Mouse (Mus musculus): Measurements from ENCODE around the gene Jade1. TPM values are rescaled to one million over a fixed set of nuclear protein-coding genes. Genes with fewer than 3 reads are reported as not detected.
A peak's percentile ranks its signal among the peaks of the same experiment; 100 is the strongest.

Gene Jade1
- polyA plus RNA-seq, 1 experiment = 201 TPM

- no peak overlapping the region for H3K4me3 ChIP-seq (ENCODE audit: low read depth, low read length)
- TF ChIP-seq POLR2A (IDR thresholded peaks at IDR 0.05; ENCODE audit: insufficient read depth, low read length) (no peak), CTCF (IDR thresholded peaks at IDR 0.05; ENCODE audit: low read depth, low read length) (peak; percentile 42)
- no peak overlapping the region for H3K27ac ChIP-seq (ENCODE audit: insufficient read depth, low read length)
- H3K4me1 ChIP-seq (ENCODE audit: control insufficient read depth, insufficient read depth, low read length) = no peaks in the 10 kb centered on the region
- H3K9ac ChIP-seq (ENCODE audit: low read depth, poor library complexity, severe bottlenecking) = no peak overlapping the region
- no peaks in the 10 kb centered on the region for H3K36me3 ChIP-seq (ENCODE audit: control insufficient read depth, insufficient read depth, low read length, poor library complexity, severe bottlenecking)
- no peaks in the 10 kb centered on the region for H3K27me3 ChIP-seq (ENCODE audit: control insufficient read depth, insufficient read depth, low read length, poor library complexity, severe bottlenecking)
- no peaks in the 10 kb centered on the region for H3K9me3 ChIP-seq (replicated peaks; ENCODE audit: control insufficient read depth, insufficient read depth, low read length, poor library complexity, severe bottlenecking)
Measured at GRCm38 (mm10) chr3:41541313-41541712, 14.2 kb upstream of the Jade1 start.

DNA sequence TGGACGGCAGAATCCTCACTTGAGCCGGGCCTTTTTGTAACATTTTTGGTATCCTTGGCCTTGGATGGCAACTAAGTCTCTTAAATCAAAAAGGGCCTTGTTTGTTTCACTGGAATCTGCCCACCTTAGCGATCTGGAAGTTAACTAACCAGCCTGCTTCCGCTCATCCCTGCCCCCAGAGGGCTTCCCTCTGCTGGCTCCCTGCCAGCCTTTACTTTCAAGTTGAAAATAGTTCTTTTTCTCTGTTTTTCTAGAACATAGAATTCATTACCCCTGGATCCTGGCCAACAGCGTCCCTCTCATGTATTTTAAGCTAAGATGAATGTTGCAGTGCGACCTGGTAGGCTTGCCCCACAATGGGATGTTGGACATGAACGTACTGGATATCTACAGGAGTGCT, 11.1 kb upstream of the Jade1 start:
- Histone ChIP-seq H3K27me3 (ENCODE audit: control insufficient read depth, insufficient read depth, low read length, poor library complexity, severe bottlenecking) (no peaks in the 10 kb centered on the region), H3K9ac (ENCODE audit: low read depth, poor library complexity, severe bottlenecking) (no peak overlapping the region), H3K36me3 (ENCODE audit: control insufficient read depth, insufficient read depth, low read length, poor library complexity, severe bottlenecking) (no peaks in the 10 kb centered on the region), H3K4me1 (ENCODE audit: control insufficient read depth, insufficient read depth, low read length) (no peaks in the 10 kb centered on the region), H3K4me3 (ENCODE audit: low read depth, low read length) (no peak overlapping the region), H3K9me3 (replicated peaks; ENCODE audit: control insufficient read depth, insufficient read depth, low read length, poor library complexity, severe bottlenecking) (no peaks in the 10 kb centered on the region), H3K27ac (ENCODE audit: insufficient read depth, low read length) (no peak overlapping the region)
- TF ChIP-seq EP300 (IDR thresholded peaks at IDR 0.05; ENCODE audit: insufficient read depth, low read depth, low read length) (no peak), POLR2A (IDR thresholded peaks at IDR 0.05; ENCODE audit: insufficient read depth, low read length) (no peak), CTCF (IDR thresholded peaks at IDR 0.05; ENCODE audit: low read depth, low read length) (no peak)

- no peaks in the 10 kb centered on the region for H3K27me3 ChIP-seq (ENCODE audit: control insufficient read depth, insufficient read depth, low read length, poor library complexity, severe bottlenecking)
- H3K4me1 ChIP-seq (ENCODE audit: control insufficient read depth, insufficient read depth, low read length) = no peaks in the 10 kb centered on the region
- no peak overlapping the region for H3K9ac ChIP-seq (ENCODE audit: low read depth, poor library complexity, severe bottlenecking)
- H3K27ac ChIP-seq (ENCODE audit: insufficient read depth, low read length) = no peak overlapping the region
- H3K4me3 ChIP-seq (ENCODE audit: low read depth, low read length) = no peak overlapping the region
- no peaks in the 10 kb centered on the region for H3K9me3 ChIP-seq (replicated peaks; ENCODE audit: control insufficient read depth, insufficient read depth, low read length, poor library complexity, severe bottlenecking)
- H3K36me3 ChIP-seq (ENCODE audit: control insufficient read depth, insufficient read depth, low read length, poor library complexity, severe bottlenecking) = no peaks in the 10 kb centered on the region
- no peak for TF ChIP-seq POLR2A (IDR thresholded peaks at IDR 0.05; ENCODE audit: insufficient read depth, low read length)
- TF ChIP-seq EP300 (IDR thresholded peaks at IDR 0.05; ENCODE audit: insufficient read depth, low read depth, low read length) = no peak
- no peak for TF ChIP-seq CTCF (IDR thresholded peaks at IDR 0.05; ENCODE audit: low read depth, low read length)
Measured at GRCm38 (mm10) chr3:41547289-41547688, 8.2 kb upstream of the Jade1 start.

GRCm38 (mm10) chr3:41548238-41548637, 7.3 kb upstream of the Jade1 start:
- no peak overlapping the region for H3K9ac ChIP-seq (ENCODE audit: low read depth, poor library complexity, severe bottlenecking)
- H3K27ac ChIP-seq (ENCODE audit: insufficient read depth, low read length) = no peak overlapping the region
- no peaks in the 10 kb centered on the region for H3K4me1 ChIP-seq (ENCODE audit: control insufficient read depth, insufficient read depth, low read length)
- H3K27me3 ChIP-seq (ENCODE audit: control insufficient read depth, insufficient read depth, low read length, poor library complexity, severe bottlenecking) = no peaks in the 10 kb centered on the region
- TF ChIP-seq CTCF (IDR thresholded peaks at IDR 0.05; ENCODE audit: low read depth, low read length) = no peak
- TF ChIP-seq POLR2A (IDR thresholded peaks at IDR 0.05; ENCODE audit: insufficient read depth, low read length) = no peak
- no peak for TF ChIP-seq EP300 (IDR thresholded peaks at IDR 0.05; ENCODE audit: insufficient read depth, low read depth, low read length)
- no peak overlapping the region for H3K4me3 ChIP-seq (ENCODE audit: low read depth, low read length)
- no peaks in the 10 kb centered on the region for H3K36me3 ChIP-seq (ENCODE audit: control insufficient read depth, insufficient read depth, low read length, poor library complexity, severe bottlenecking)
- H3K9me3 ChIP-seq (replicated peaks; ENCODE audit: control insufficient read depth, insufficient read depth, low read length, poor library complexity, severe bottlenecking) = no peaks in the 10 kb centered on the region

DNA sequence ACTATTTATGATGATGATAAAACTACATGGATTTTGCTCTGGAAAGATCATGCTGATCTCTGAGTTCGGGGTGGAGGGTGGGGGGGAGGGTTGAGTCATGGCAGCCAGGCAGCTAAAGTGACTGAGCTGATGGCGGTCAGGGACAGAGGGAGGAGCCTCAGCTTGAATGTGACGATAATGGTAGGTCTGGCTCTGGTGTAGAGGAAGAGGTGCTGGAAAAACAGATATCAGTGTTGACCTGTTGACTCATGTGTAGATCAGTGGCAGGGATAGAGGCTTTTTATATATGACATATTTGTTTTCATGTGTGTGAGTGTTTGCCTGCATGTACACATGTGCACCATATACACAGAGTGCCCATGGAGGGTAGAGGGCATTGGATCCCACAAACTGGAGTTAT, 3.9 kb upstream of the Jade1 start:
- H3K27me3 ChIP-seq (ENCODE audit: control insufficient read depth, insufficient read depth, low read length, poor library complexity, severe bottlenecking) = no peaks in the 10 kb centered on the region

GRCm38 (mm10) chr3:41552777-41553548, 2.6 kb upstream of the Jade1 start:
- TF ChIP-seq EP300 (IDR thresholded peaks at IDR 0.05; ENCODE audit: insufficient read depth, low read depth, low read length) (no peak), CTCF (IDR thresholded peaks at IDR 0.05; ENCODE audit: low read depth, low read length) (no peak), POLR2A (IDR thresholded peaks at IDR 0.05; ENCODE audit: insufficient read depth, low read length) (no peak)
- H3K9ac ChIP-seq (ENCODE audit: low read depth, poor library complexity, severe bottlenecking) = no peak overlapping the region

More for the DNA sequence above, 3.9 kb upstream of the Jade1 start:
- Histone ChIP-seq H3K4me1 (ENCODE audit: control insufficient read depth, insufficient read depth, low read length) (no peaks in the 10 kb centered on the region), H3K9me3 (replicated peaks; ENCODE audit: control insufficient read depth, insufficient read depth, low read length, poor library complexity, severe bottlenecking) (no peaks in the 10 kb centered on the region), H3K4me3 (ENCODE audit: low read depth, low read length) (no peak overlapping the region), H3K27ac (ENCODE audit: insufficient read depth, low read length) (no peak overlapping the region), H3K9ac (ENCODE audit: low read depth, poor library complexity, severe bottlenecking) (no peak overlapping the region), H3K36me3 (ENCODE audit: control insufficient read depth, insufficient read depth, low read length, poor library complexity, severe bottlenecking) (peaks cover 5% of the 10 kb centered on the region)
- TF ChIP-seq POLR2A (IDR thresholded peaks at IDR 0.05; ENCODE audit: insufficient read depth, low read length) = no peak
- TF ChIP-seq EP300 (IDR thresholded peaks at IDR 0.05; ENCODE audit: insufficient read depth, low read depth, low read length) = no peak

More at GRCm38 (mm10) chr3:41552777-41553548, 2.6 kb upstream of the Jade1 start:
- Histone ChIP-seq H3K4me3 (ENCODE audit: low read depth, low read length) (no peak overlapping the region), H3K27me3 (ENCODE audit: control insufficient read depth, insufficient read depth, low read length, poor library complexity, severe bottlenecking) (no peaks in the 10 kb centered on the region), H3K9me3 (replicated peaks; ENCODE audit: control insufficient read depth, insufficient read depth, low read length, poor library complexity, severe bottlenecking) (no peaks in the 10 kb centered on the region), H3K4me1 (ENCODE audit: control insufficient read depth, insufficient read depth, low read length) (no peaks in the 10 kb centered on the region), H3K36me3 (ENCODE audit: control insufficient read depth, insufficient read depth, low read length, poor library complexity, severe bottlenecking) (peaks cover 18% of the 10 kb centered on the region), H3K27ac (ENCODE audit: insufficient read depth, low read length) (no peak overlapping the region)
